Mouse (Mus musculus) heart, adult 2 months (tissue): ENCODE data around the gene Usp39.

ENCODE experiments used
- CTCF ChIP-seq: fragments of 200-600 bp; IDR thresholded peaks from 2 replicates; pipeline ENCODE4 v1.8.1; 2022; ENCODE audit warnings: antibody characterized with exemption, mild to moderate bottlenecking, moderate library complexity
- EP300 ChIP-seq: fragments of 200-500 bp; IDR thresholded peaks from 2 replicates; pipeline ENCODE4 v1.6.1; 2011; ENCODE audit warnings: low read depth, low read length, control low read depth; ENCODE audit not compliant: insufficient read depth
- POLR2A ChIP-seq: fragments of 200-500 bp; IDR thresholded peaks from 2 replicates; pipeline ENCODE4 v1.6.1; 2011; ENCODE audit warnings: mild to moderate bottlenecking, low read depth, low read length, control low read depth; ENCODE audit not compliant: insufficient read depth

- TF ChIP-seq CTCF, result no peak
- peak; percentile 73 for TF ChIP-seq POLR2A
- TF ChIP-seq EP300, result peak; percentile 87
These were observed 68.0 kb downstream of the Usp39 start for GRCm38 (mm10) chr6:72276972-72277441.
